Mouse (Mus musculus) right cerebral cortex, postnatal 14 days (tissue): Measurements from ENCODE around the gene Ghsr.

ENCODE experiments used
- DNase-seq: peaks from one replicate; pipeline ENCODE4 v3.0.0; 2022

The Ghsr gene

GRCm38 (mm10) chr3:27411286-27411685, 40.1 kb downstream of the Ghsr start:
- DNase-seq, result no peak

GRCm38 (mm10) chr3:27413566-27413965, 42.4 kb downstream of the Ghsr start:
- DNase-seq, result no peak

- DNase-seq, result no peak
These were observed 45.6 kb downstream of the Ghsr start for GRCm38 (mm10) chr3:27416786-27417185.

- no peak for DNase-seq
These were observed 47.5 kb downstream of the Ghsr start for GRCm38 (mm10) chr3:27418602-27419001.

GRCm38 (mm10) chr3:27421980-27422379, 50.8 kb downstream of the Ghsr start:
- no peak for DNase-seq

- no peak for DNase-seq
These were observed 51.4 kb downstream of the Ghsr start for GRCm38 (mm10) chr3:27422521-27422920.

- no peak for DNase-seq
These were observed 53.0 kb downstream of the Ghsr start for GRCm38 (mm10) chr3:27424049-27424667.

- no peak for DNase-seq
These were observed 56.3 kb downstream of the Ghsr start for GRCm38 (mm10) chr3:27427406-27427805.
